Mouse (Mus musculus) neural tube, embryonic 13.5 days (tissue): Measurements from ENCODE around the gene Reps1. TPM values are rescaled to one million over a fixed set of nuclear protein-coding genes. Genes with fewer than 3 reads are reported as not detected.
"Not testable (repeated sequence)": the region's sequence is repeated elsewhere in the genome, so short reads cannot be mapped to it uniquely, and the experiment has no call there.

Source experiments
- ATAC-seq: fragments of 200-750 bp; cut with Nextera tagmentation; 2 replicates; pipeline ENCODE4 v1.8.0; 2017; ENCODE audit warnings: low read depth, mild to moderate bottlenecking, moderate TSS enrichment, moderate library complexity
- H3K27ac ChIP-seq: fragments of 300-500 bp; sonication (generic); replicated peaks from 2 replicates; pipeline ENCODE4 v1.5.1; 2015; ENCODE audit warnings: moderate library complexity, mild to moderate bottlenecking, inconsistent platforms
- H3K27me3 ChIP-seq: fragments of 300-500 bp; sonication (generic); 2 replicates; pipeline ENCODE4 v1.6.1; 2015; ENCODE audit warnings: mild to moderate bottlenecking, inconsistent platforms
- H3K36me3 ChIP-seq: fragments of 300-500 bp; sonication (generic); 2 replicates; pipeline ENCODE4 v1.6.1; 2015; ENCODE audit warnings: mild to moderate bottlenecking, inconsistent platforms
- H3K4me1 ChIP-seq: fragments of 300-500 bp; sonication (generic); replicated peaks from 2 replicates; pipeline ENCODE4 v1.6.1; 2015; ENCODE audit warnings: inconsistent platforms
- H3K4me2 ChIP-seq: fragments of 300-500 bp; sonication (generic); 2 replicates; pipeline ENCODE4 v1.6.1; 2015; ENCODE audit warnings: inconsistent platforms, mild to moderate bottlenecking, moderate library complexity
- H3K4me3 ChIP-seq: fragments of 300-500 bp; sonication (generic); 2 replicates; pipeline ENCODE4 v1.5.1; 2015; ENCODE audit warnings: mild to moderate bottlenecking, inconsistent platforms
- H3K9ac ChIP-seq: fragments of 300-500 bp; sonication (generic); 2 replicates; pipeline ENCODE4 v1.6.1; 2015; ENCODE audit warnings: moderate library complexity, mild to moderate bottlenecking, inconsistent platforms
- H3K9me3 ChIP-seq: fragments of 300-500 bp; sonication (generic); 2 replicates; pipeline ENCODE4 v1.6.1; 2016; ENCODE audit warnings: inconsistent platforms
- WGBS: fragments of 180-500 bp; shearing (Covaris S2); methylation state at CpG from one replicate; pipeline ENCODE4 v1.1.7; 2015; 5-methylcytosine and 5-hydroxymethylcytosine counted together
- polyA plus RNA-seq: library from polyadenylated mRNA; unstranded; fragments of >200 nt; fragmentation: Nextera tagmentation; extraction: Ambion mirVana; gene quantifications from 2 replicates; pipeline ENCODE4 v1.2.1, GENCODE M21; 2015

Gene Reps1
- polyA plus RNA-seq, 1 experiment from 2014 or later: 22.3 TPM

DNA sequence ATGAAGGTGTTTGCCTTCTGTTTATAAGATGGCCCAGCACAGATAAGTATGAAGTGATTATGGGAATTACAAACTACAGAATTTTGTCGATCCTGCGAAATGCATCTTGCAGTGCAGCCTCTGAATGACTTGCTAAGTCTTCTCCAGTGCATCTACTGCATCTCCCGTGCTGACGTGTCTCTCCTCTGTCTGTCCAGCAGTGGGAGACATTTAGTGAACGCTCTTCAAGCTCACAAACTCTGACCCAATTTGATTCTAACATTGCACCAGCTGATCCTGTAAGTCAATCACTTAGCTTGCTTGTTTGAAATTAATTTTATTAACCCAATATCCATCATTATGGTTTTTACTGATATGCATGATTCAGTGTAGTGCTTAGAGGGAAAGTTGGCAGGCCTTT lies 51.8 kb downstream of the Reps1 start:
- 80% methylated on average over 5 of the region's 5 CpGs for WGBS
- Histone ChIP-seq H3K9me3 (no peaks in the 10 kb centered on the region), H3K27me3 (no peaks in the 10 kb centered on the region), H3K4me1 (no peaks in the 10 kb centered on the region), H3K9ac (no peak overlapping the region), H3K27ac (no peak overlapping the region), H3K4me3 (no peak overlapping the region), H3K36me3 (peaks cover 34% of the 10 kb centered on the region), H3K4me2 (no peak overlapping the region)
- no peak for ATAC-seq

DNA sequence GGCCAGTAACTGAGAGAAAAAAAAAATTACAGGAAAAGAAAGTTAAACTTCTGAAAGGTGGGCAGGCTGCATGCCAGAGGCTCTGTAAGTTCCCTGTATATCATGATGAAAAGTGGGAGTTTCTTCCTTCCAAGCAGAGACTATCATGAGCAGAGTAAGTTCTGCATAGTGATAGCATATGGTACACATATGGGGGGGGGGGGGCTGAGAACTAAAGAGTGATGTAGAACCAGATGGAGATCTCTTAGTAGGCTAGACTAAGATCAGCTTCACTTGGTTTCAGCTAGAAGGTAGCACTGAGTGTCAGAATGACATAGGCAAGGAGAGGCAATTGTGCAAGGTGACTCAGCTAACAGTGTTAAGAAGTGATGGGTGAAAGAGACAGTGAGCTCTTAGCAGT lies 55.3 kb downstream of the Reps1 start:
- Histone ChIP-seq H3K4me3 (no peak overlapping the region), H3K27ac (no peak overlapping the region), H3K4me2 (no peak overlapping the region), H3K4me1 (no peaks in the 10 kb centered on the region), H3K9me3 (no peaks in the 10 kb centered on the region), H3K36me3 (peaks cover 24% of the 10 kb centered on the region), H3K9ac (no peak overlapping the region), H3K27me3 (no peaks in the 10 kb centered on the region)
- ATAC-seq: no peak

DNA sequence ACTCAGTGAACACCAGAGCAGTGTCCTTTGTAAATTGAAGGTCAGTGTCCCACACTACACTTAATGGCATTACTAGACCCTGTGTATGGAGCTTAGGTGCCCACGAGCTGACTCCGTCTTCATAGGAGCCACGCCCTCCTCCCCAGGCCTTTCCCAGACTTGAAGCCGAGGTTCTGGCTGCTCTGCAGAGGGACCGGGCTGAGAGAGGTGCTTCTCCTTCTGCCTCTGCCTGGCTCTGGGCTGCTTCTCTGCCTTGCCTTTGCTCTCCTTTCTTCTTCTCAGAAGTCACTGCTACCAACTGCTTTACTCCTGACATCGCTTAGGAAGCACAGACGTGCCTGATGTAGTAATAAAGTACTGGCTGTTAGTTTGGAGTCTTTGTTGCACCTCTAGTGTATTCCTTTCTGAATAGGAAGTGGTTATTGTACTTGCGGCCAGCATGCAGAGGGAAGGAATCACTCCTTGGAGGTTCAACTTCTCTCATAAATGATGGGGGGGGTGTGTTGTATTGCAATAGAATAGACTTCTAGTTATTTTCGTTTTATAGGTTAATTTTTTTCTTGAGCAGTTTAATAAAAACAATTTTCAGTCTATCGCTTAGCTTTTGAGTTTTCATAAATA lies 57.9 kb downstream of the Reps1 start:
- WGBS: 69% methylated on average over 10 of the region's 10 CpGs
- Histone ChIP-seq H3K9ac (no peak overlapping the region), H3K36me3 (peaks cover 23% of the 10 kb centered on the region), H3K4me1 (no peaks in the 10 kb centered on the region), H3K27me3 (no peaks in the 10 kb centered on the region), H3K27ac (no peak overlapping the region), H3K4me2 (no peak overlapping the region), H3K9me3 (no peaks in the 10 kb centered on the region), H3K4me3 (no peak overlapping the region)
- ATAC-seq: no peak

DNA sequence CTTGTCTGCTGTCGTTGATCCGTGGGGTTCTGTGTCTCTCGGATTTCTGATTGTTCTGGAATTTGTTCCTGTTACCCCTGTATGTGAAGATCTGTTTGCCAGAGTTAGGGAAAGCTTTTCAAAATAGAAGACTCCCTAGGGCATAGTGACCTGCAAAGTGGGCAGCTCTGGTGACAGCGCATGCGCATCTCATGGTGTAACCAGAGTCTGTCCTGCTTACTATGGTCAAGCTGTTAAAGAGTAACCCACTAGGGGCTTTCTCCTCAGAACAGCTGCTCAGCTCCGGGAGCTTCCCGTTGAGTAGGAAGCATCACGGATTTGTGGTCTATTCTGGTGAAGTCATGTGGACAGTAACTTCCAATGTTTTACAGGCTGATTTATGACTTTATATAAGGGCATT lies 62.7 kb downstream of the Reps1 start:
- Histone ChIP-seq H3K4me3 (no peak overlapping the region), H3K9ac (no peak overlapping the region), H3K9me3 (no peaks in the 10 kb centered on the region), H3K27me3 (no peaks in the 10 kb centered on the region), H3K4me1 (no peaks in the 10 kb centered on the region), H3K27ac (no peak overlapping the region), H3K4me2 (no peak overlapping the region), H3K36me3 (peaks cover 68% of the 10 kb centered on the region)
- 59% methylated on average over 8 of the region's 8 CpGs for WGBS
- ATAC-seq: no peak

DNA sequence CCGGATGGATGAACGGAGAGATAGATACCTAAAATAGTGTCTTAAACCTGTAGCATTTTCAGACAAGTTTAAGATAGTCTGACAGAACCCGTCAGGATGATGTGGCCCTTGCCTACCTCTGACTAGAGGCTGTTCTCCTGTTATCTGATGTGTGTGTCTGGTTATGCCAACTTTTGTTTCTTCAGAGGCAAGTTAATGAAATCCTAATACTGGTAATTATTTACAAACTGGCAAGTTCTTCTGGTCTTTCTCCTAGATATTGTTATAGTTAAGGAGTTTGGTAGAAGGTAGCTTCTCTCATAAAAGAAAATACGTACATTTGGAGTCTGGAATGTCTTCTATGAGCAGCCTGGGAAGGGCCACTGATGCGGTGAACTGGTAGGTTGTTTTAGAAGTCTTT lies 74.6 kb downstream of the Reps1 start:
- no peaks in the 10 kb centered on the region for H3K4me1 ChIP-seq
- H3K4me2 ChIP-seq: no peak overlapping the region
- no peaks in the 10 kb centered on the region for H3K27me3 ChIP-seq
- 95% methylated on average over 5 of the region's 5 CpGs for WGBS
- H3K9me3 ChIP-seq: no peaks in the 10 kb centered on the region
- H3K4me3 ChIP-seq: no peak overlapping the region
- no peak for ATAC-seq
- peaks cover 11% of the 10 kb centered on the region for H3K36me3 ChIP-seq
- H3K27ac ChIP-seq: no peak overlapping the region
- H3K9ac ChIP-seq: no peak overlapping the region

DNA sequence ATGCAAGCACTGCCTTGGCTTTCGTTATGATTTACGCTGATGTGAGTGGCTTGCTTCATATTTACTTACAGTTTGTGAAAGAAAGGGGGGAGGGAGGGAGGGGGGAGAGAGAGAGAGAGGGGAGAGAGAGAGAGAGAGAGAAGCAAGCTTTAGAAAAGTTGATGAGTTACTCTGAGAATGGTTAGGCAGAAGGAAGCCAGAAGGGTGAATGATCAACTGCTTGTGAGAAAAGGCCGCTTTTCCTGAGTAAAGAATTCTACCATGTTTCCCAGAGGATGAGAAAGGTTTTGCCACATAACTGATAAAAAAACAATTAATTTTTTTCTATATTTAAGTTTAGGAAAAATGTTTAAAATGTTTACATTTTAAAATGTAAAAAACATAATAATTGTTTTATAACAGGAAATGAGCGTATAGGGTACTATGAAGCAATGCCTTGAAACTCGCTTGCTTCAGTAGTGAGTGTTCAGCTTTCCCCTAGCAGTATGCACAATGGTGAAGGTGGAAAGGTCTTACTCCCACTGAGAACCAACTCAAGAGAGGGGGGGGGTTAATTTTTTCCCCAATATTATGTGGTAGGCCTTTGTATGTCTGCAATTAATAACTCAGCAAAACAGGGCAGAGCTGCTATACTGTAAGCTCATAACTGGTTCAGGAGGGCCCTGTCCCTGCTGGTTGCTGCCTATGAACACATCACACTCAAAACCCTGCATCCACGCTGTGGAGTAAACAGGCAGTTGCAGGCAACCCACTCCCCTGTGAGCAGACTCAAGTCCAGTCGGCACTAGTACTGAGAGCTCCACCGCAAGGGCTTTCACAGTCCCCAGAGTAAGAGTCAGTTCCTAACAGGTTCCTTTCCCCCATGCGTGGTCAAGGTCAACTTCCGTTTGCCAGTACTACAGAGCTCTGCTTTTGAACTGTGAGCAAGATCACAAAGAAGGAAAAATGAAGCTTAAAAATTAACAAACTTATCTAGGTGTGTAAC lies 76.3 kb downstream of the Reps1 start:
- no peaks in the 10 kb centered on the region for H3K27me3 ChIP-seq
- H3K9ac ChIP-seq: no peak overlapping the region
- no peaks in the 10 kb centered on the region for H3K4me1 ChIP-seq
- no peak overlapping the region for H3K4me2 ChIP-seq
- no peak overlapping the region for H3K4me3 ChIP-seq
- H3K36me3 ChIP-seq: peaks cover 3% of the 10 kb centered on the region; the same call in 1 of the 2 replicates
- WGBS: 90% methylated on average over 10 of the region's 10 CpGs
- no peaks in the 10 kb centered on the region for H3K9me3 ChIP-seq
- no peak for ATAC-seq
- H3K27ac ChIP-seq: no peak overlapping the region

DNA sequence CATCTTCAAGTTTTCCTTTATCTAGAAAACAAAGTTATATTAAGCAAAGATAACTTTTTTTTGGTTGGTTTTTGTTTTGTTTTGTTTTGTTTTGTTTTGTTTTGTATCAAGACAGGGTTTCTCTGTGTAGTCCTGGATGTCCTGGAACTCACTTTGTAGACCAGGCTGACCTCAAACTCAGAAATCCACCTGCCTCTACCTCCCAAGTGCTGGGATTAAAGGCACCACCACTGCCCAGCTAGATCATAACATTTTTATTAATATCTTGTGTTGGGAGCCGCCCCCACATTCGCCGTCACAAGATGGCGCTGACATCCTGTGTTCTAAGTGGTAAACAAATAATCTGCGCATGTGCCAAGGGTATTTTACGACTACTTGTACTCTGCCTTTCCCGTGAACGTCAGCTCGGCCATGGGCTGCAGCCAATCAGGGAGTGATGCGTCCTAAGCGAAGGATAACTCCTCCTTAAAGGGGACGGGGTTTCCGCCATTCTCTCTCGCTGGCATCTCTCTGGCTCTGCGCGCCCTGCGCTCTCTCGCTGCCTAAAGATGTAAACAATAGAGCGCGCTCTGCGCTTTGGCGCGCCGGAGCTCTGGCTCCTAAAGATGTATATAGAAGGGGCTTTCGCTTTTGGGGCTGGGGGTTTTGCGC lies 83.3 kb downstream of the Reps1 start:
- Histone ChIP-seq H3K4me3 (peak overlapping the region; percentile 26), H3K4me2 (peak overlapping the region; percentile 36; the same call in 1 of the 2 replicates)
- 79% methylated on average over 13 of the region's 26 CpGs for WGBS
- not testable (repeated sequence) for H3K27me3 ChIP-seq, H3K4me1 ChIP-seq, H3K9ac ChIP-seq, H3K9me3 ChIP-seq, H3K27ac ChIP-seq, H3K36me3 ChIP-seq
- peak; percentile 75 for ATAC-seq

DNA sequence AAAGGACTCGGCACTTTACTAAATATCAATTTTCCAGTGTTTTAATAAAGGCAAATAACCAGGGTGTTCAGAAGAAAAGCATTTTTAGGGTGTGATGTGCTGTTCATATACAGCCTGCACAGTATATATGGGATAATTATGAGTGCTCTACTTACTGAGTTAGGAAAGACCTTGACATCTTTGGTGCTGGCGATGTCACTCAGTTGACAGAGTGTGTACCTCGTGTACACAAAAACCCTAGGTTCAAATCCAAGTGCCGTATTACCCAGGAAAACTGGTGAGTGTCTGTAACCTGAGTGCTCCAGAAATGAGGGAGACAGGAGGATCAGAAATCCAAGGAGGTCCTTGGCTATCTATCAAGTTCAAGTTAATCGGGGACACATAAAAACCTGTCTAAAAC lies 84.0 kb downstream of the Reps1 start:
- 82% methylated on average over 5 of the region's 5 CpGs for WGBS
- Histone ChIP-seq H3K9ac (peak overlapping the region; percentile 5; the same call in 1 of the 2 replicates), H3K27ac (no peak overlapping the region), H3K9me3 (no peaks in the 10 kb centered on the region), H3K4me1 (no peaks in the 10 kb centered on the region), H3K4me2 (peak overlapping the region; percentile 36), H3K4me3 (peak overlapping the region; percentile 26), H3K27me3 (no peaks in the 10 kb centered on the region), H3K36me3 (no peaks in the 10 kb centered on the region)
- peak; percentile 62; the same call in 1 of the 2 replicates for ATAC-seq

DNA sequence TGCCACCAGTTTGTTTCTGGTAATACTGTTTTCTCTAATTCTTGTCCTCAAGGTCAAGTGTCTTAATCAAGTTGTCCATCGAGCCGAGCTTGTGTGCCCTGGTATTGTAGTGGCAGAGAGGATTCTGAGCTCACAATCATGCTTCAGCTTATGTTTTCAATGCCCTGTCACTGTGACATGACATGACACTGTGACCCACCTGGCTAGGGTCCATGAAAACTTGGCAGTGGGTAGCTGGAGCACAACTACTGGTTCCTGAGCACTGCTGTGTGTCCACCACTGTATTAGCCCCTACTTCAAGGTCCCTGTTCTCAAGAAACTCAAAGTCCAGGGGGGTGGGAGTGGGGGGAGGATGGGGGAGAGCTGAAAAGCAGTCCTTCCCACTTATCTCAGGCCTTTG lies 85.7 kb downstream of the Reps1 start:
- Histone ChIP-seq H3K4me3 (no peak overlapping the region), H3K27ac (no peak overlapping the region), H3K9me3 (no peaks in the 10 kb centered on the region), H3K36me3 (no peaks in the 10 kb centered on the region), H3K4me1 (no peaks in the 10 kb centered on the region), H3K4me2 (no peak overlapping the region), H3K9ac (no peak overlapping the region), H3K27me3 (no peaks in the 10 kb centered on the region)
- WGBS: 94% methylated on average over 2 of the region's 2 CpGs
- no peak for ATAC-seq

DNA sequence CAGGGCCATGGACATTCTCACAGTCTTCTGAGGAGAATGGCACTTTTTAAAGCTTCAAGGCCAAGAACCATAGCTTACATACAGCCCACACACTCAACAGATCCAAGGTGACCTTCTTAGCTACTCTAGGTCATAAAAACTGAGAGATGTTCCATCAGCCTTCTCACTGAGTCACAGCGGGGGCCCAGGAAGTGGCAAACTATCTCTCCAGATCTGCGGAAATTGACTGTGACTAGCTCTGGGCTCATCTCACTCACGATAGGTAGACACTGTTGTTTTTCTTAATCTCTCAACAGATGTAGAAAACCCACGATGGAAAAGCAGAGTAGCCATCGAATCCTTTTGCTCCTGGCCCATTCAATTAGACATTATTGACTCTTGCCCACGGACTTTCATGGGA lies 86.6 kb downstream of the Reps1 start:
- no peaks in the 10 kb centered on the region for H3K27me3 ChIP-seq
- no peak for ATAC-seq
- no peak overlapping the region for H3K4me3 ChIP-seq
- no peak overlapping the region for H3K27ac ChIP-seq
- no peak overlapping the region for H3K9ac ChIP-seq
- H3K4me2 ChIP-seq: no peak overlapping the region
- H3K36me3 ChIP-seq: no peaks in the 10 kb centered on the region
- WGBS: 89% methylated on average over 6 of the region's 6 CpGs
- H3K9me3 ChIP-seq: no peaks in the 10 kb centered on the region
- H3K4me1 ChIP-seq: no peaks in the 10 kb centered on the region

DNA sequence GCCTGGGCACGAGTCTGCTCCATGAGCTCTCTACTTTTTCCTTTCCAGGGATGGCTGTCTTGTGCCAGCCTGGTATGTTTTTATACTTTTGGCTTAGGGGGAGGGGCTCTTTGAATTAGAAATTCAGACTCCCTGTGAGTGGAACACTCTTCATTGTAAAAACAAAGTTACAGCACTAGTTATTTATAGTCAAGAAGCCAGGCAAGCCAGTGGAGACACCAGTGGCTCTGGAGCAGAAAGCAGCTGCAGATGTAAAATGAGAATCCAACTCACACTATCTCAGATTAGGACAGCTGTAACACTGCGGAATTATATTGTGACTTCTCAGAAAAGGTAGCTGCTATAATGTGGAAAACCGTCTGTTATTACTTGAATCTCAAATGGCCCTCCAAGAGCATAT lies 91.6 kb downstream of the Reps1 start:
- 81% methylated on average over 3 of the region's 3 CpGs for WGBS
- H3K4me2 ChIP-seq: no peak overlapping the region

DNA sequence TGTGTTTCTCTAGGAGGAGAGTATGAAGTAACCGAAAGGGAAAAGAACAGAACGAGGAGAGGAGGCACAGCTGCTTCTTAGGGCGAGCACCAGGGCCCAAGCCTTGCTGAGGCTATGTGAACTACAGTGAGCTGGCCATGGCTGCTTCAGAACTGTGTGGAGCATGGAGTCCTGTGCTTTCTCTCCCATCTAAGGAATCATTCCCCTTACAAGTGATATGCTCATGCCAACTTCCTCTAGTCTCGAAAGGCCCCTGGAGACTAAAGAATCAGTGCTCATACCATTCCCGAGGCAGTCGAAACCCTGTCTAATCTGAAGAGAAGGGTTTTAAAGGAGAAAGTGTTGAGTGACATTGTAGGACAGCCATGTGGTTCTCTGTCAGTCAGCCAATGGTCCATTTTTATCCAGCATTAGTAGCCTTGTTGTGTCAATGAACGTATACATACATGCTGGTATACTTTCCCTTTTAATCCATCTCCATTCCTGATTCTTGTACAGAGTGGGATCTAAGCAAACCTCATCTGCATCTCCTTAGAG lies 106.8 kb downstream of the Reps1 start:
- no peaks in the 10 kb centered on the region for H3K9me3 ChIP-seq
- no peak overlapping the region for H3K4me2 ChIP-seq
- H3K9ac ChIP-seq: no peak overlapping the region
- H3K27me3 ChIP-seq: no peaks in the 10 kb centered on the region
- no peak overlapping the region for H3K4me3 ChIP-seq
- no peak for ATAC-seq
- no peak overlapping the region for H3K27ac ChIP-seq
- no peaks in the 10 kb centered on the region for H3K4me1 ChIP-seq
- WGBS: 83% methylated on average over 7 of the region's 7 CpGs
- H3K36me3 ChIP-seq: no peaks in the 10 kb centered on the region

More for the DNA sequence above, 91.6 kb downstream of the Reps1 start:
- H3K27me3 ChIP-seq: no peaks in the 10 kb centered on the region
- H3K9me3 ChIP-seq: no peaks in the 10 kb centered on the region
- no peak overlapping the region for H3K27ac ChIP-seq
- H3K9ac ChIP-seq: no peak overlapping the region
- H3K4me3 ChIP-seq: no peak overlapping the region
- no peaks in the 10 kb centered on the region for H3K36me3 ChIP-seq
- no peak for ATAC-seq
- H3K4me1 ChIP-seq: no peaks in the 10 kb centered on the region
